Mouse (Mus musculus) liver, embryonic 14.5 days (tissue): ENCODE measurements around the gene Sema6b.

Experiments
- CTCF ChIP-seq: IDR thresholded peaks from 2 replicates; pipeline ENCODE4 v1.5.1; 2016; ENCODE audit warnings: antibody characterized with exemption, low read depth, control low read depth
- EP300 ChIP-seq: IDR thresholded peaks from 2 replicates; pipeline ENCODE4 v1.6.1; 2016; ENCODE audit warnings: antibody characterized with exemption, low read depth

- TF ChIP-seq CTCF, result no peak
- no peak for TF ChIP-seq EP300
These were observed 39.3 kb downstream of the Sema6b start for GRCm38 (mm10) chr17:56100811-56101210.
